Mouse (Mus musculus): ENCODE results near the gene Zfp712. TPM values are rescaled to one million over a fixed set of nuclear protein-coding genes. Genes with fewer than 3 reads are reported as not detected.

The Zfp712 gene
- polyA plus RNA-seq (2016; fragmentation: Nextera tagmentation; extraction: Ambion mirVana) = 2.1 and 2.2 TPM in 2 replicates

DNA sequence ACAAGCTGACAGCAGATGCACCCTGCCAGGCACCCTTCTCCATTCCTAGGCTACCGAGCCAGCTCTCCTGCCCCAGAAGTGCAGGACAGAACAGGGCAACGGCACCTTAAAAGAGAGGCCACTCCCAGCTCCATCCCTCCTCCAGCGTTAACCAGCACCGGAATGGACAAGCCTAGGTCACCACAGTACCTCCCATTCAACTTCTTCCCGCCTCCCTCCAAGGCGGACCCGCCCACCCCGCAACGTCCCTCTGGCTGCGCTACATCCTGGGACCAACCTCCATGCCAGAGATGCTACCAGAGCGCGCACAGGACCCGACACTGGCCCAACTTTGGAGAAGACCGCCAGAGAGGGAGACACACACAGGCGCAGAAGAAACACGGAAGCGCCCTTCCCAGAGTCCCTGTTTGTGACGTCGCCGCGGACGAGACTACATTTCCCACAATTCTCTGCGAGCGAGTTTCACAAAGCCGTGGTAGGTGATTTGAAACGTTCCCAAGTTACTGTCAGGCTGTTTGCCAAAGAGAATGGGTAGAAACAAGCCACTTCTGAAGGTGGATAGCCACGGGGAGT lies at the start of gene Zfp712:
Gene Zfp712 (minus strand): TSS at position 385 of the 573 bp plus-strand sequence.
- Histone ChIP-seq H3K9me3 (no peaks in the 10 kb centered on the region), H3K4me1 (peaks cover 8% of the 10 kb centered on the region; the same call in 1 of the 2 replicates), H3K27ac (peak within 1 kb of the TSS; percentile 89), H3K4me3 (peak within 1 kb of the TSS; percentile 75), H3K27me3 (ENCODE audit: insufficient read depth, poor library complexity, severe bottlenecking) (no peaks in the 10 kb centered on the region), H3K36me3 (no peaks in the 10 kb centered on the region)
- peak; percentile 97 for DNase-seq (ENCODE audit: low spot score)
- WGBS = under 1% methylated on average over 27 of the region's 27 CpGs

DNA sequence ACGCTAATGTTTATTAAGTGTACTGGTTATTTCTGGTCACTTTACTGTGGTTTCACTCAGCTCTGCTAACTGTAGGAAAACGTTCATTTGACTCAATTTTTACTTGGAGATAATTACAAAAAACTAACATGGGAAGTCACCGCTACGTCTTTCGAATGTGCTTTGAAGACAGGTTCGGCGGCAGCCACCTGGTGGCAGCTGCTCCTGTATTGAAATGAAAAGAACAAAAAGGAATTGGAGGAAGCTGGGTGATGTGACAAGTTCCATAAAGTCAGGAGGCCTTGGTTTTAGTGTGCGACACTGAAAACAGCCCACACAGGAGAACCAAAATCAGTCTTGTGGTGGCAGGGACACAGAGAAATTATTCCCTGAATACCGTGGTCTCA lies 47.8 kb upstream of the Zfp712 start:
- no peaks in the 10 kb centered on the region for H3K9me3 ChIP-seq
- peak overlapping the region; percentile 71 for H3K4me3 ChIP-seq
- peaks cover 7% of the 10 kb centered on the region; the same call in 1 of the 2 replicates for H3K4me1 ChIP-seq
- no peaks in the 10 kb centered on the region for H3K27me3 ChIP-seq (ENCODE audit: insufficient read depth, poor library complexity, severe bottlenecking)
- peak overlapping the region; percentile 88 for H3K27ac ChIP-seq
- H3K36me3 ChIP-seq = peaks cover 10% of the 10 kb centered on the region
- DNase-seq (ENCODE audit: low spot score) = no peak
- 7% methylated on average over 9 of the region's 9 CpGs for WGBS

DNA sequence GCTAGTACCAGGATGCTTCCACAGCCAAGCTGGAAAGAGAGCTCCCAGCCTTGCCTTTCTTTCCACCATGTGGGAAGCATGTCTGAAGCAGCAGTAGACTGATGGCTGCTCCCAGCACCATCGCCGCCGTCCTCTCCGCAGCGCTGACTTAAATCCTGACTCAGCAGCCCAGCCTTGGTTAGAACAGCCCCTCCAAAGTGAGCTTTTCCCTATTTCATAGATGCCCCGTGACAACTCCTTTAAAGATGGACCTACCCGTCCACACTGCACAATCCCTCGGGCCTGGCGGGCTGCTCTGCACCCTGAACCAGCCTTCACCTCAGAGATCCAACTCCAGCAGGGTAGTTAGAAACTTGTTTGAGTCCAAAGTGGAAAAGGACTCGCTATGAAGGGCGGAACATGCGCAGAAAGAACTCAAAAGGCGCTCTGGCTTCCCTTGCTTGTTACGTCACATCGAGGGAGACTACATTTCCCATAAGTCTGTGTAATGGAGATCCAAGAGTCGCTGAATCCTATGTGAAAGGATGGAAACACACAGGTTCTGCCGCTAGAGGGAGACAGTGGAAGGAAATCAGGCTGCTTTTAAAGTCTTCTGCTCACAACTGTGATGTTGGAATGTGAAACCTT lies 47.3 kb upstream of the Zfp712 start, which contains the start of gene Gm28557:
Gene Gm28557 (minus strand): TSS at position 411 of the 627 bp plus-strand sequence.
- Histone ChIP-seq H3K4me3 (peak within 1 kb of the TSS; percentile 71), H3K4me1 (peaks cover 7% of the 10 kb centered on the region; the same call in 1 of the 2 replicates), H3K27me3 (ENCODE audit: insufficient read depth, poor library complexity, severe bottlenecking) (no peaks in the 10 kb centered on the region), H3K9me3 (no peaks in the 10 kb centered on the region), H3K36me3 (peaks cover 10% of the 10 kb centered on the region), H3K27ac (peak within 1 kb of the TSS; percentile 88)
- WGBS = 0% methylated on average over 17 of the region's 17 CpGs
- DNase-seq (ENCODE audit: low spot score) = peak; percentile 97

DNA sequence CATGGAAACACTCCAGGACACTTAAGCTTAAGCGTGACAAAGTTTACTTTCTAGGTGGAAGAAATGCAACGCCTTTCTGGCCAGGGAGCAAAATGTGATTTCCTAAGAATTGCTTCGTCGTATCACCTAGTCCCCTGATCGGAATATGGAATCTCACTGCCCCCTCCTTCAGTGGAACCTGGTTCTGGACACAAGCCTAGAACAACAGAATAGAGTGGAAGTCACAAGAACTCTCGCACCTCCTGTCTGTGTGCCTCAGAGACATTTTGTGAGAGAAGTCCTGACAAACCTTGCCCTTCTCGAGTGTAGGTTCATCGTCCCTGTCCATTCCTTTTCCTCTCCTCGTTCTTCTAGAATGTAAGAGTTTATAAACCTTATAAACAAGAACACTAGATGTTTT lies 46.7 kb upstream of the Zfp712 start:
- WGBS = 63% methylated on average over 9 of the region's 9 CpGs
- Histone ChIP-seq H3K4me3 (peak overlapping the region; percentile 71), H3K27ac (peak overlapping the region; percentile 88), H3K9me3 (no peaks in the 10 kb centered on the region), H3K4me1 (peaks cover 7% of the 10 kb centered on the region; the same call in 1 of the 2 replicates), H3K27me3 (ENCODE audit: insufficient read depth, poor library complexity, severe bottlenecking) (no peaks in the 10 kb centered on the region), H3K36me3 (peaks cover 10% of the 10 kb centered on the region)
- DNase-seq (ENCODE audit: low spot score) = no peak

DNA sequence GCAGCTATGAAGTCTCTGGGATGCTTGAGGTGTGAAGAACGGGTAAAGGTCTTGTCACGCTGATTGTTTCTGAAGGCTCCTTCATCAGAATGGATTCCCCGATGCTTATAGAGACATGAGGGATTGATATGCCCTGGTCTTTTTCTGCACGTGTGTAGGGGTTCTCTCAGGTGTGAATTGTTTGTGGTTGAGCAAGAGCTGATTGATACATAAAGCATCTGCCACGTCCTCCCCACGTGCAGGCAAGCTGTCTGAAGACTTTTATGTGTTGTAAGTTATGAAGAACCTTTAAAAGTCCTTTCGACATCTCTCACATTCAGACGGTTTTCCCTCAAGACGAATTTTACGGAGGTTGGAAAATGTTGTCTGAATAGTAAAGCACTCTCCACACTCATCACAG lies 36.9 kb upstream of the Zfp712 start, which contains the start of gene Zfp708:
Gene Zfp708 (minus strand): TSS at position 101 of the 400 bp plus-strand sequence.
- no peak within 1 kb of the TSS for H3K4me3 ChIP-seq
- peaks cover 31% of the 10 kb centered on the region for H3K36me3 ChIP-seq
- no peaks in the 10 kb centered on the region for H3K4me1 ChIP-seq
- H3K27ac ChIP-seq = no peak within 1 kb of the TSS
- WGBS = 88% methylated on average over 10 of the region's 10 CpGs
- no peaks in the 10 kb centered on the region for H3K9me3 ChIP-seq
- H3K27me3 ChIP-seq (ENCODE audit: insufficient read depth, poor library complexity, severe bottlenecking) = no peaks in the 10 kb centered on the region
- no peak for DNase-seq (ENCODE audit: low spot score)

DNA sequence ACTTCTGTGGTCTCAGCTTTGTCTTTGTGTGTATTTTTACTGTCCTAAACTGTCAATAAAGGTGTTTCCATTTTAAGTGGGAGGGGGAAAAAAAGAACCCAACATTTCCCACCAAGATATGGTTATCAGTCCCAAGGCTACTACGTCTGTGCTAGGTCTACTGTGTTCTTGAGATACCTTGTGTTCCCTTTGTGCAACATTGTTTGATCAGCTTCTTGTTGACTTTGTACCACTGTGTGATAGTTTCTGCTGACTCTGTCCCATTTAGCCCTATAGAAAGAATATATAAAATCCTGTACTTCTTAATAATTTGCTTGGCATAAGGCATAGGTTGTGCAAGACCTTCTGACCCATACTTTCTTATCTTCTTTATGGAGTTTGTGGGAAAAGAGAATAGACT lies 29.2 kb upstream of the Zfp712 start:
- H3K9me3 ChIP-seq = no peaks in the 10 kb centered on the region
- H3K4me3 ChIP-seq = no peak overlapping the region
- no peaks in the 10 kb centered on the region for H3K27me3 ChIP-seq (ENCODE audit: insufficient read depth, poor library complexity, severe bottlenecking)
- H3K27ac ChIP-seq = no peak overlapping the region
- 0 out of 2 replicates have a peak, but pooled peaks cover 7% of the 10 kb centered on the region for H3K36me3 ChIP-seq
- 73% methylated on average over 1 of the region's 1 CpGs for WGBS
- no peak for DNase-seq (ENCODE audit: low spot score)
- no peaks in the 10 kb centered on the region for H3K4me1 ChIP-seq

DNA sequence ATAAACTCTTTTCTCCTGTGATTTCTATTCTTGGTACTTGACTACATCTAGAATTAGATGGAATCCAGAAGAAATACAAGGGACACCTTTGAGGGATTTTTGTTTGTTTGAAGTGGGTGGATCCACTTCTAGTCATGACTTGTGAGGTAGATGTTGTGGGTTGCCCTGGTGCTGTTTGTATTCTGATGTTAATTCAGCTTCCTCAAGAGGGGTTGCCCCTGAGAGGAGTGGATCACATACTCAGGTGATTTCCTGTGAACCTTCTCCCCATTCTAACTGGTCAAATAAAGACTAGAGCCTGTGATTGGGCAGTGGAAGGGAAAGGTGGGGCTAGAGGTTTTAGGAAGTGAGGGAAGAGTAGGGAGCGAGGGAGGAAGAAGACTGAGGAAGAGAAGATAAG lies 21.0 kb upstream of the Zfp712 start:
- Histone ChIP-seq H3K27me3 (ENCODE audit: insufficient read depth, poor library complexity, severe bottlenecking) (no peaks in the 10 kb centered on the region), H3K4me1 (peaks cover 4% of the 10 kb centered on the region; the same call in 1 of the 2 replicates), H3K9me3 (no peaks in the 10 kb centered on the region), H3K4me3 (peak overlapping the region; percentile 76), H3K36me3 (peaks cover 12% of the 10 kb centered on the region), H3K27ac (peak overlapping the region; percentile 94)
- 69% methylated on average over 1 of the region's 1 CpGs for WGBS
- DNase-seq (ENCODE audit: low spot score) = no peak

DNA sequence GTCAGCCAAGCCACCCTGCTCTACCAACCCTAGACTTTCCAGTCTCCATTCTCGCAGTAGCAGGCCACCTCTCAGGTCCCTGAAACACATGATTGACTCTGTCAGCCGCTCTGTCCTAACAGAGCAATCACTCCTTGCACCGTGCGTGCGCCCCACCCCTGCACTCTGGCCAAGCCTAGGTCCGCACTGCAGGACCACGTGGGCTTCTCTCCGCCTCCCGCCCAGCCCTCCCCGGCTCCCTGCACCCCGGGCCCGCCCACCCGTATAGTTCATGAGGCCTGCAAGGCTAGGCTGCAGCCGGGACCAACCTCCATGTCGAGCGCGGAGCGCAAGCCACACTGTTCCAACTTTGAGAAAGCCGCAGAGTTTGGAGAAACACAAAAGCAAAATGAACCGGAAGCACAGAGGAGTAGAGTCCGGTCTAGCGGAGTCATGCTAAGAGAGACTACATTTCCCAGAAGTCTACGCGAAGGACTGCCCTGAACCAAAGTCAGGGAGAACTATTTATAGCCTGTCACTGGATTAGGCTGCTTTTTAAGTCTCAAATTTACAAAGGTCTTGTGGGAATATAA lies 20.3 kb upstream of the Zfp712 start:
- Histone ChIP-seq H3K36me3 (peaks cover 18% of the 10 kb centered on the region), H3K27me3 (ENCODE audit: insufficient read depth, poor library complexity, severe bottlenecking) (no peaks in the 10 kb centered on the region), H3K27ac (peak overlapping the region; percentile 94), H3K9me3 (no peaks in the 10 kb centered on the region), H3K4me1 (peaks cover 4% of the 10 kb centered on the region; the same call in 1 of the 2 replicates), H3K4me3 (peak overlapping the region; percentile 76)
- peak; percentile 95 for DNase-seq (ENCODE audit: low spot score)
- 0% methylated on average over 24 of the region's 24 CpGs for WGBS

DNA sequence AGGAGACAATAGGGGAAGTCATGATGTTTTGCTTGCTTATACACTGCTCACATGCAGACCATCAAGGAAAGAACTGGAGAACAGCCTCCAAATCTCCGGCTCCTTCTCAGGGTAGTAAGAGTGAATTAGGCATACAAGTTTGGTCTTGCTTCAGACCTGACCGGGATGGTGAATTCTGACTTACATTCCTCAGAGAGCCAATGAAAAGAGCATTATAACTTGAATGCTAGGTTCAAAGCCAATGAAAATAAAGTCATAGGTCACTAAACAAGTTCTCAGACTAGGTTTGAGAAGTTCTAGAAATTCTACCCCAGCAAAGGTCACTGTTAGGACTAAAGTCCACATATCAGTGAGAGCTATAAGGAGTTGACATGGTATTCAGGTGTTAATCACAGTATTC lies 16.3 kb upstream of the Zfp712 start:
- 92% methylated on average over 2 of the region's 2 CpGs for WGBS
- DNase-seq (ENCODE audit: low spot score) = no peak
- no peaks in the 10 kb centered on the region for H3K27me3 ChIP-seq (ENCODE audit: insufficient read depth, poor library complexity, severe bottlenecking)
- no peak overlapping the region for H3K4me3 ChIP-seq
- no peaks in the 10 kb centered on the region for H3K9me3 ChIP-seq
- H3K27ac ChIP-seq = no peak overlapping the region
- H3K36me3 ChIP-seq = peaks cover 45% of the 10 kb centered on the region
- peaks cover 4% of the 10 kb centered on the region; the same call in 1 of the 2 replicates for H3K4me1 ChIP-seq

DNA sequence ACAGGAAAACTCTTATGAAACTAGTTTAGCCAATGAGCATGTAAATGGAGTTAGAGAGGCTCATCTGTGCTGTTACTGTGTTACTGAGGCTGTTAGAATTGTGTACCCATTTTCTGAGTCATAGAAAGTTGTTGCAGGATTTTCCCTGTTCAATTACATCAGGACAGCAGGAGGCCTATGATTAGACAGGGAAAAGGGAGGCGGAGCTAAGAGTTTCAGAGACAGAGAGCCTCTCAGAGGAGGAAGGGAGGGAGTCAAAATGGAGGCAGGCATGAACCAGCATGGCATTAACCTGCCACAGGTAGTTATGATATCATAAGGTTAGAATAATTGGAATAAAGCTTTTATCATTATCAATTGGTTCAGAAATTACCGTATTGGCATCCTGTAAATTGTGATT lies 11.8 kb upstream of the Zfp712 start:
- DNase-seq (ENCODE audit: low spot score) = no peak
- H3K27me3 ChIP-seq (ENCODE audit: insufficient read depth, poor library complexity, severe bottlenecking) = no peaks in the 10 kb centered on the region
- peaks cover 9% of the 10 kb centered on the region; the same call in 1 of the 2 replicates for H3K9me3 ChIP-seq
- no peak overlapping the region for H3K4me3 ChIP-seq
- peaks cover 79% of the 10 kb centered on the region for H3K36me3 ChIP-seq
- no peaks in the 10 kb centered on the region for H3K4me1 ChIP-seq
- no peak overlapping the region for H3K27ac ChIP-seq
- 90% methylated on average over 2 of the region's 2 CpGs for WGBS

DNA sequence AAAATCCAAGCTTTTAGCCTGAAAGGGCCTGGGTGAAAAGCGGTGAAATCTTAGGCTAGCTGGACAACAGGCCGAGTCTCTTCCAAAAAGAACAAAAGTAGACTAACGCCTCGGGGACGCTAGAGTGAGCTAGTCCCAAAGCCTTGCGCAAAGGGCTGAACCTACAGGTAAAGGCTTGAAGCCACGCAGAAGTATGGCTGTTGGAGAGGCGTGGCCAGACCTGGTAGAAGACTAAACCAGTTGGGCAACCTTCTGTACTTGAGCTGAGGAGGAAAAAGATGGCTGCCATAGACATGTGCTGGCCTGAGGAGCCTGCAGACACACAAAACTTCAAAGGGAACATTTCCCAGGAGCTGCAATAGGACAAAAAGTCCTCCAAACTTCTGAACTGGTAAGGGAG lies 4.4 kb upstream of the Zfp712 start:
- no peak overlapping the region for H3K4me3 ChIP-seq
- peaks cover 3% of the 10 kb centered on the region; the same call in 1 of the 2 replicates for H3K4me1 ChIP-seq
- peaks cover 25% of the 10 kb centered on the region for H3K36me3 ChIP-seq
- no peaks in the 10 kb centered on the region for H3K27me3 ChIP-seq (ENCODE audit: insufficient read depth, poor library complexity, severe bottlenecking)
- H3K27ac ChIP-seq = no peak overlapping the region
- WGBS = 90% methylated on average over 8 of the region's 8 CpGs
- DNase-seq (ENCODE audit: low spot score) = no peak
- no peaks in the 10 kb centered on the region for H3K9me3 ChIP-seq

DNA sequence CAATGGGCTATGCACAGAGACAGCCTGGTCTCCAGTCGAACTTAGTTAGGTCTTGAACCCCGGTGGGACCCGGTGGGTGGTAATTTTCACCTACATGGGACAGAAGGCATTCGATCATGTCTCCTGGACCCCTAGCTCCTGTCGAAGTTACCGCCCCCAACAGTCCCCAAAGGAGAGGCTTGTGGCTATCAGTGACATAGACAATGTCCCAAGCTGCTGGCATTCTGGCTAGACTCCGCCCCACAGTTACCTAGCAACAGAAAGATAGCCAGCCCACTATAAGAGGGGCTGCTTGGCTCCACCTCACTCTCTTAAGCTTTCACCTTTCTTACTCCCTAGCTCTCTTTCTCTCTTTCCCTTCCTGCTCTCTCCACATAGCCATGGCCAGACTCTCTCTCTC lies 1.5 kb upstream of the Zfp712 start:
- no peaks in the 10 kb centered on the region for H3K9me3 ChIP-seq
- H3K36me3 ChIP-seq = 0 out of 2 replicates have a peak, but pooled peaks cover 2% of the 10 kb centered on the region
- no peak overlapping the region for H3K27ac ChIP-seq
- no peak overlapping the region for H3K4me3 ChIP-seq
- DNase-seq (ENCODE audit: low spot score) = no peak
- H3K4me1 ChIP-seq = peaks cover 8% of the 10 kb centered on the region; the same call in 1 of the 2 replicates
- WGBS = 44% methylated on average over 7 of the region's 7 CpGs
- no peaks in the 10 kb centered on the region for H3K27me3 ChIP-seq (ENCODE audit: insufficient read depth, poor library complexity, severe bottlenecking)

All from heart, embryonic 10.5 days (tissue).